Mouse (Mus musculus) urinary bladder, postnatal 0 days (tissue): ENCODE results near the gene Cdc42ep4. TPM values are rescaled to one million over a fixed set of nuclear protein-coding genes. Genes with fewer than 3 reads are reported as not detected.

ENCODE experiments used
- polyA plus RNA-seq: library from polyadenylated mRNA; unstranded; fragments of >200 nt; fragmentation: Nextera tagmentation; extraction: Ambion mirVana; gene quantifications from 2 replicates; pipeline ENCODE4 v1.2.1, GENCODE M21; 2015

Cdc42ep4 gene
- polyA plus RNA-seq: 22.5 and 22.9 TPM in 2 replicates

GRCm38 (mm10) chr11:113751484-113752084 lies at the start of gene Cdc42ep4:
TSS of gene Cdc42ep4 (minus strand) at chr11:113751881.

GRCm38 (mm10) chr11:113709731-113710256 lies 41.9 kb downstream of the Cdc42ep4 start, which contains the start of gene Cpsf4l:
TSS of gene Cpsf4l (minus strand) at chr11:113710017.

GRCm38 (mm10) chr11:113683957-113684706 lies 67.5 kb downstream of the Cdc42ep4 start, which contains the start of the genes Fam104a and D11Wsu47e:
TSS of gene Fam104a (minus strand) at chr11:113684155.
TSS of gene D11Wsu47e (plus strand) at chr11:113684412.

Other genes starting within 250 kb of the Cdc42ep4 start
- gene Sstr2, start 132.5 kb downstream of the Cdc42ep4 start, polyA plus RNA-seq: 0.41 and 0.45 TPM in 2 replicates
- 13.1 and 14.0 TPM in 2 replicates for gene Cog1, start 102.7 kb downstream of the Cdc42ep4 start, polyA plus RNA-seq
- gene Slc39a11, start 101.8 kb downstream of the Cdc42ep4 start, polyA plus RNA-seq: 16.2 and 19.3 TPM in 2 replicates
- gene Fam104a, start 67.7 kb downstream of the Cdc42ep4 start, polyA plus RNA-seq: 45.6 and 47.7 TPM in 2 replicates
- gene D11Wsu47e, start 67.5 kb downstream of the Cdc42ep4 start, polyA plus RNA-seq: 10.7 and 11.2 TPM in 2 replicates
- gene Cpsf4l, start 41.9 kb downstream of the Cdc42ep4 start, polyA plus RNA-seq: 0.43 TPM in 1 of 2 replicates, not detected in the other